Mouse (Mus musculus) megakaryocyte, embryonic 14.5 days (primary cell): ENCODE measurements around the gene She. TPM values are rescaled to one million over a fixed set of nuclear protein-coding genes. Genes with fewer than 3 reads are reported as not detected.

ENCODE experiments used
- H3K27me3 ChIP-seq: replicated peaks from 2 replicates; pipeline ENCODE3; 2012; ENCODE audit warnings: inconsistent platforms
- H3K36me3 ChIP-seq: replicated peaks from 2 replicates; pipeline ENCODE3; 2012; ENCODE audit warnings: low read length, inconsistent platforms, mixed read lengths
- H3K4me1 ChIP-seq: 2 replicates; pipeline ENCODE4 v1.6.1; 2012; ENCODE audit warnings: inconsistent platforms
- H3K4me3 ChIP-seq: replicated peaks from 2 replicates; pipeline ENCODE3; 2012; ENCODE audit warnings: moderate library complexity, mild to moderate bottlenecking, inconsistent platforms
- H3K9me3 ChIP-seq: 2 replicates; pipeline ENCODE4 v1.6.1; 2012; ENCODE audit warnings: inconsistent platforms
- FLI1 ChIP-seq: IDR thresholded peaks from 2 replicates; pipeline ENCODE4 v1.6.1; 2012; ENCODE audit warnings: low read length, inconsistent platforms, mixed read lengths
- GATA1 ChIP-seq: IDR thresholded peaks from 3 replicates; pipeline ENCODE4 v1.6.1; 2012; ENCODE audit warnings: mixed read lengths, low read length, inconsistent platforms, borderline replicate concordance
- polyA plus RNA-seq: library from polyadenylated mRNA; stranded (reverse); fragments of >175 nt; gene quantifications from 2 replicates; pipeline ENCODE4 v1.2.3, GENCODE M21; 2012; ENCODE audit warnings: low replicate concordance; ENCODE audit not compliant: insufficient read depth

Gene She
- polyA plus RNA-seq, 1 experiment, result not detected

DNA sequence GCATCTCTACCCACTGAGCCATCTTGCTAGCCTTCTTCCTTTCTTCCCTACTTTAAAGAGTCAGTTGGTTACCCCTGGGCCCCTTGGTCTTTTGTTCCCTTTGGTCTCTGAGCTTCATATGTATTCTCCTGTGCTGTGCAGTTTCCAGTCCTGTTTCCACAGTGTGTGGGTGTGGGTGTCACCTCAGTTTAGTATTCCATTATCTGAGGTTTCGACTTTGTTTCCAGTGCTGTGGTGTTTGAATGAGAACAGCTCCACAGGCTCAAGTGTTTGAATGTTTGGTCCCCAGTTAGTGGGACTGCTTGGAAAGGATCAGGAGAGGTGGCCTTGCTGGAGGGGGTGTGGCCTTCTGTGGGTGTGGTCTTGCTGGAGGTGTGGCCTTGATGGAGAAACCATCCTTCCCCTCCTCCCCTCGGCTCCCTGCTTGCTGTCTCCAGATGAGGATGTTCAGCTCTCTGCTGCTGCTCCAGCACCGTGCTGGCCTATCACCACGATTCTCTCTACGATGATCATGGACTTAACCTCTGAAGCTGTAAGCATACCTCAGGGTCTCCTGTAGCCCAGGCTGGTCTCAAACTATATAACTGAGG is 61.4 kb downstream of the She start:
- H3K9me3 ChIP-seq, result peaks cover 31% of the 10 kb centered on the region
- peaks cover 79% of the 10 kb centered on the region for H3K27me3 ChIP-seq
- no peak for TF ChIP-seq GATA1
- TF ChIP-seq FLI1, result no peak
- peaks cover 40% of the 10 kb centered on the region for H3K36me3 ChIP-seq
- H3K4me1 ChIP-seq, result peaks cover 63% of the 10 kb centered on the region
- peak overlapping the region; percentile 3 for H3K4me3 ChIP-seq

DNA sequence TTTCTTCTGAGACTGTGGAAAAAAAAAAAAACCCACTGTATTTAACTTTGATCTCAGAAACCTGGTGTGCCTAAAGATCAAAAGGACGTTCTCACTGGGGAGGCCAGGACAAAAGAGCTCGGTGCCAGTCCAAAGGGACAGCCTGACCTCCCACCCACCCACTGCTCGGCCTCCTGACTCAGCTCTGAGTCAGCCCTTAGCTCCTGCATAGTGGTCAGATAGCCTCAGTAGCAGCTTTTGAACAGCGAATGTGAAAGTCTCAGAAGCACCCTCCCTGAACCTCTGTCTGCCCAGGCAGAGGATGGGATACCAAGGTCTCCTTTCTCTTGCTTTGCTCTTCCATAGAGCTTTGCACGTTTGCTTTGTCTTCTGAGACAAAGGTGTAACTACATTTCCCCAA is 65.4 kb downstream of the She start:
- Histone ChIP-seq H3K9me3 (peaks cover 31% of the 10 kb centered on the region), H3K27me3 (peaks cover 79% of the 10 kb centered on the region), H3K4me3 (no peak overlapping the region), H3K36me3 (peaks cover 30% of the 10 kb centered on the region), H3K4me1 (peaks cover 63% of the 10 kb centered on the region)
- TF ChIP-seq FLI1 (no peak), GATA1 (no peak)

DNA sequence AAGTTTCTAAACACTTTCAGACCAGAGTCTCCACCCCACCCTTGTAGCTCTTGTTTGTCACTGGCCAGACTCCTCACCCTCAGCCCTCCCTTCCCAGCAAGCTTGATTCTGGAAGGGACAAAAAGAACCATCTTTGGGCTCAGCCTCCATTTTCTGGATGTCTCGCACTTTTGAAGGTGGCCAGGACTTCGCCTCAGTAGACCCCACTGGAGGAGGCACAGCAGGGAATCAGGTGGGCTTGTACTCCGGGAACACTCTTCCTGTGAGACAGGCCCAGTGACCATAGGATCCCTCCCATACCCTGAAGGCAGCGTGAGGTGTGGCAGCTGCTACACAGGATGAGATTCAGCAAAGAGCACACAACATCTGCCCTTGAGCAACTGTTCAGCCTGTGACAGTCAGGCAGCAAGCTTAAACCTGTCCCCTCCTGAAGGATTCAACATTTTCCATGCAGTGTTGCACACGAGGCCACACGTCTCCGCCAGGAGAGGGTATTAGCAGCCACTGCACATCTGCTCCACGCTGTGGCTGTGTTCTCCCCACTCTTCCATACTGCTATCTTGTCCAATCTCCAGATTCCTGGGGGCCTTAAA is 66.1 kb downstream of the She start:
- Histone ChIP-seq H3K4me1 (peaks cover 67% of the 10 kb centered on the region), H3K4me3 (no peak overlapping the region), H3K36me3 (peaks cover 30% of the 10 kb centered on the region), H3K9me3 (peaks cover 30% of the 10 kb centered on the region), H3K27me3 (peaks cover 82% of the 10 kb centered on the region)
- TF ChIP-seq FLI1, result no peak

DNA sequence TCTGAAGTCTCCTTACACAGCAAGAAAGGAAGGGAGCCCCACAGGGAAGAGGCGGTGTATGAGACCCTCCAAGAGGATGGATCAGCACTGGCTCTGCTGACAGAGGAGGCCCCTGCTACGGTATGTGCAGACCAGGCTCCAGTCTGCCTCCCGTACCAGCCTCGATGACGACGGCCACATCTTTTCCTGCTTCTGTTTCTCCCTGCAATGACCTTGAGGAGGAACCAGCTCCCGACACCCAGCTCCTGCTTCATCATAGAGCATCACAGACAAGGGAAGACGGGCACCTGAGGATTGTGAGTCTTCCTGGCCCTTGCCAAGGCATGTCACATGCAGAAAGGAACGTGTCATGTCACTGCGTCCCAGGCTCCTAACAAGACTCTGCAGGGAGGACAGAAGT is 66.8 kb downstream of the She start:
- no peak overlapping the region for H3K4me3 ChIP-seq
- H3K4me1 ChIP-seq, result peaks cover 64% of the 10 kb centered on the region
- no peak for TF ChIP-seq GATA1
- no peak for TF ChIP-seq FLI1
- peaks cover 79% of the 10 kb centered on the region for H3K27me3 ChIP-seq
- peaks cover 26% of the 10 kb centered on the region for H3K36me3 ChIP-seq
- peaks cover 23% of the 10 kb centered on the region for H3K9me3 ChIP-seq

DNA sequence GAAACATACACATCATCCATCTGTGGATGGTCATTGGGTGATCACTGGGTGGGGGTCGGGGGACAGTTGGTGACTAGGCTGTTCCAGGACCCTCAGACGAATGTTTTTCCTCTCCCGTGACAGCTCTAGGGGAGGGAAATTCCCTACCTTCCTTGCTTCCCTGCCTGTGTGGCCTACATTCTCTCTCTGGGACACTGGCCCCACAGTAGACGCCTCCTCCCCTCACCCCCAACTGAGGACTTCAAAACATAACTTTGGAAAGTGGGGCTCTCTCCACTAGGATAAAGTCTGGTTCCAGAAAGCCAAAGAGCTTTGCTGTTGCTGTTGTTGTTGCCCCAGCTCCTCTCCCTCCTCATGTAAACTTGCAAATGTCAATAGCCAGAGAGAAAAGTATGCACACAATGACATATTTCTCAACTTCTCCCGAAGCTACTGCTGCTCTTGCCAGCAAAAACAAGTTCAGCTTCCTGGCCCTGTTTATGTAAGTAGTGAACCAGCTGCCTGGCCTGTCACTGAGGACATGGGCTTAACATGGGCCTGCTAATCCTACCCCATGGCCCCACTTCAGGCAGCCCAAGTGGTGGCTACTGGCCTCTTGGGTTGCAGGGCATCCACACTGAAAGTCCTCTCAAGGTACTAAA is 67.8 kb downstream of the She start:
- H3K4me3 ChIP-seq, result no peak overlapping the region
- H3K9me3 ChIP-seq, result peaks cover 17% of the 10 kb centered on the region
- peaks cover 71% of the 10 kb centered on the region for H3K4me1 ChIP-seq
- peaks cover 83% of the 10 kb centered on the region for H3K27me3 ChIP-seq
- H3K36me3 ChIP-seq, result peaks cover 23% of the 10 kb centered on the region
- no peak for TF ChIP-seq GATA1
- no peak for TF ChIP-seq FLI1

DNA sequence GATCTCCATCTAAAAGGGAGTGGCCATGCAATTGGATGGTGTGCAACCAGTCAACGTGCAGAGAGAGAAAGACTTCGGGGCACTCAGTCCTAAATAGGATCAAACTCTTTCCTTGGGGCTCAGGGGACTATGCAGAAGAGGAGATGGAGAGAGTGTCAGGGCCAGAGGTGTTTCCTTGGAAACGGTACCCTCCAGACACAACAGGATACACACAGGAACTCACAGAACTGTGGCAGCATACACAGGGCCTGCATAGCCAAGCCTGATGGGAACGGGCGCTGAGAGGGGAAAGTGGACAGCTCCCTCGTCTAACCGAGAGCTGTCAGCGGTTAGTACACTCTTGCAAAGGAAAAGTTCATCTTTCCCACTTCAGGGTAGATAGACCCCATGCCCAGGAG is 68.3 kb downstream of the She start:
- H3K4me1 ChIP-seq, result peaks cover 74% of the 10 kb centered on the region
- peaks cover 22% of the 10 kb centered on the region for H3K36me3 ChIP-seq
- peaks cover 81% of the 10 kb centered on the region for H3K27me3 ChIP-seq
- H3K9me3 ChIP-seq, result peaks cover 12% of the 10 kb centered on the region
- no peak for TF ChIP-seq GATA1
- no peak for TF ChIP-seq FLI1
- no peak overlapping the region for H3K4me3 ChIP-seq

DNA sequence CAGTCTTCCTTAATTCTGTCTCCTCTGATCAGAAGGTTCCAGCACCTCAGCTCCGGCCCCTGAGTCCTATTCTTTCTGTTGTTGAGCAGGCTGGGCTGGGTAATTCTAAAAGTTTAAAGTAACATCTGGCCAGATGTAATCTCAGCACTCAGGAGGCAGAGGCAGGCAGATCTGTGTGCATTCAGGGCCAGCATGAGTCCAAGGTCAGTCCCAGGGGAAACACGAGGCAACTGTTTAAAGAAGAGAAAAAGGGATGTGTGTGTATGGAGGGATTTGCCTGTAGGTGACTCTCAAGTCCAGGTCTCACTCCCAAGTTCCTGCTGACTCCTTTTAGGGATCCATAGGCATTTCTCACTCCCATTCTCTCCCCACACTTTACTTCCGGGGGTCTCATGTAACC is 76.7 kb downstream of the She start:
- Histone ChIP-seq H3K9me3 (no peaks in the 10 kb centered on the region), H3K4me3 (no peak overlapping the region), H3K27me3 (peaks cover 37% of the 10 kb centered on the region), H3K4me1 (peaks cover 83% of the 10 kb centered on the region), H3K36me3 (peaks cover 11% of the 10 kb centered on the region)
- no peak for TF ChIP-seq FLI1
- no peak for TF ChIP-seq GATA1

Other genes starting within 250 kb of the She start
- gene Adar, start 116.3 kb upstream of the She start, polyA plus RNA-seq, result 5.3 and 6.3 TPM in 2 replicates
- gene Chrnb2, start 66.7 kb upstream of the She start, polyA plus RNA-seq, result 0.04 TPM in 1 of 2 replicates, not detected in the other
- 35.2 and 80.6 TPM in 2 replicates for gene Ube2q1, start 57.8 kb upstream of the She start, polyA plus RNA-seq
- gene Il6ra, start 81.8 kb downstream of the She start, polyA plus RNA-seq, result 6.3 and 10.8 TPM in 2 replicates
- 4.2 and 6.1 TPM in 2 replicates for gene Atp8b2, start 132.1 kb downstream of the She start, polyA plus RNA-seq
- 10.9 and 58.1 TPM in 2 replicates for gene Hax1, start 167.4 kb downstream of the She start, polyA plus RNA-seq
- gene 4933434E20Rik, start 220.3 kb downstream of the She start, polyA plus RNA-seq, result 1.2 and 10.8 TPM in 2 replicates
- gene Ubap2l, start 221.3 kb downstream of the She start, polyA plus RNA-seq, result 119 and 130 TPM in 2 replicates
- 28.7 and 263 TPM in 2 replicates for gene Tpm3, start 241.3 kb downstream of the She start, polyA plus RNA-seq